In genomic region chr11:79118918-79119377, GRCm38 (mm10) we compare ENCODE assay signal across 14 mouse cellular contexts. TPM values are rescaled to one million over a fixed set of nuclear protein-coding genes. Genes with fewer than 3 reads are reported as not detected.
DNase-seq lines count a peak whose midpoint lies in the region; ATAC-seq and TF ChIP-seq lines count a peak whose summit lies in the region.
"Had no signal": no experiment of that assay in that cellular context is flagged by ENCODE, and none has a peak within 500 bp of the region (broad histone marks: within the 10 kb centered on the region; RNA-seq: fewer than 3 reads in every experiment).

No protein-coding gene starts in this region.

- no peak for TF ChIP-seq POLR2A in MEL (IDR thresholded peaks at IDR 0.05; ENCODE audit: control insufficient read depth in 1 of 2, insufficient read depth in 1 of 2, low read depth in 1 of 2, low read length in 2 of 2, poor library complexity in 1 of 2)

- 44% methylated on average over 5 of the region's 5 CpGs for WGBS in liver, postnatal 0 days (ENCODE audit: insufficient replicate concordance)

- peak; percentile 66 for ATAC-seq in liver, postnatal 0 days
- ATAC-seq: midbrain, embryonic 15.5 days had no signal

- no peak for TF ChIP-seq EP300 in MEL (IDR thresholded peaks at IDR 0.05; ENCODE audit: low read depth in 1 of 2, low read length in 2 of 2)
- no peak for TF ChIP-seq EP300 in liver, postnatal 0 days (IDR thresholded peaks at IDR 0.05; ENCODE audit: low read depth)

- TF ChIP-seq CTCF in layer of hippocampus, adult 2 months (conservative IDR thresholded peaks at IDR 0.05), result no peak
- no peak for TF ChIP-seq CTCF in MEL (IDR thresholded peaks at IDR 0.05 in 2 of 3, conservative IDR thresholded peaks at IDR 0.05 in 1 of 3; ENCODE audit: control insufficient read depth in 1 of 3, insufficient read depth in 1 of 3, low read depth in 2 of 3, low read length in 3 of 3, poor library complexity in 1 of 3, severe bottlenecking in 1 of 3)
- TF ChIP-seq CTCF in liver, postnatal 0 days (IDR thresholded peaks at IDR 0.05; ENCODE audit: low read depth), result no peak

- no peaks in the 10 kb centered on the region for H3K9me3 ChIP-seq in MEL (replicated peaks; ENCODE audit: insufficient read depth, low read length)
- no peaks in the 10 kb centered on the region for H3K9me3 ChIP-seq in liver, postnatal 0 days (ENCODE audit: low read length)
- H3K9me3 ChIP-seq: lung, embryonic 15.5 days; midbrain, embryonic 15.5 days; neural tube, embryonic 13.5 days had no signal

- DNase-seq in layer of hippocampus, adult 2 months (ENCODE audit: low spot score in 2 of 2), result no peak
- DNase-seq in layer of hippocampus, adult 11-12 months (ENCODE audit: low spot score), result no peak
- peak; percentile 39 for DNase-seq in 3T3-L1 (ENCODE audit: low read depth, low spot score)
- peak; percentile 59 for DNase-seq in MEL (ENCODE audit: low read depth, low spot score)
- peak; percentile 46 for DNase-seq in liver, postnatal 0 days
- DNase-seq in yolk sac, embryonic 10.5 days (ENCODE audit: low spot score), result no peak
- DNase-seq in embryo, embryonic 9.5 days (ENCODE audit: extremely low spot score), result no peak
- DNase-seq in kidney, adult 11 months, result no peak
- DNase-seq: adrenal gland, postnatal 25 days; heart, postnatal 4 days; kidney, adult 2 months had no signal

- H3K27ac ChIP-seq in layer of hippocampus, adult 2 months, result peak overlapping the region; percentile 67
- H3K27ac ChIP-seq in MEL (ENCODE audit: control insufficient read depth, low read depth, low read length), result peak overlapping the region; percentile 21; the same call in 1 of the 2 replicates
- peak overlapping the region; percentile 70 for H3K27ac ChIP-seq in liver, postnatal 0 days (ENCODE audit: low read depth)
- H3K27ac ChIP-seq: lung, embryonic 15.5 days; midbrain, embryonic 15.5 days; neural tube, embryonic 13.5 days had no signal

- peak overlapping the region; percentile 26; the same call in 1 of the 2 replicates for H3K4me2 ChIP-seq in liver, postnatal 0 days (ENCODE audit: low read depth, low read length)
- H3K4me2 ChIP-seq: lung, embryonic 15.5 days; midbrain, embryonic 15.5 days; neural tube, embryonic 13.5 days had no signal

- no peaks in the 10 kb centered on the region for H3K27me3 ChIP-seq in MEL (ENCODE audit: control insufficient read depth in 1 of 2, insufficient read depth in 2 of 2, low read length in 2 of 2)
- H3K27me3 ChIP-seq in liver, postnatal 0 days (ENCODE audit: insufficient read depth, low read length), result no peaks in the 10 kb centered on the region
- H3K27me3 ChIP-seq: lung, embryonic 15.5 days; midbrain, embryonic 15.5 days; neural tube, embryonic 13.5 days had no signal

- TF ChIP-seq RAD21 in MEL (IDR thresholded peaks at IDR 0.05; ENCODE audit: low read depth, low read length), result no peak

- no peak overlapping the region for H3K4me3 ChIP-seq in layer of hippocampus, adult 2 months
- H3K4me3 ChIP-seq in MEL (ENCODE audit: control insufficient read depth in 1 of 2, insufficient read depth in 1 of 2, low read depth in 2 of 2, low read length in 2 of 2), result no peak overlapping the region
- H3K4me3 ChIP-seq in liver, postnatal 0 days (ENCODE audit: low read depth, low read length), result no peak overlapping the region
- H3K4me3 ChIP-seq: lung, embryonic 15.5 days; midbrain, embryonic 15.5 days; neural tube, embryonic 13.5 days had no signal

- H3K36me3 ChIP-seq in MEL (ENCODE audit: control insufficient read depth in 1 of 2, insufficient read depth in 2 of 2, low read length in 2 of 2), result no peaks in the 10 kb centered on the region; a peak in 1 of 4 replicates
- H3K36me3 ChIP-seq in liver, postnatal 0 days (replicated peaks; ENCODE audit: insufficient read depth, low read length), result no peaks in the 10 kb centered on the region
- H3K36me3 ChIP-seq: lung, embryonic 15.5 days; midbrain, embryonic 15.5 days; neural tube, embryonic 13.5 days had no signal

- H3K4me1 ChIP-seq in MEL (ENCODE audit: control insufficient read depth in 1 of 2, insufficient read depth in 2 of 2, low read length in 2 of 2), result peaks cover 0 to 8% of the 10 kb centered on the region in 2 experiments; a peak in 2 of 4 replicates
- H3K4me1 ChIP-seq in liver, postnatal 0 days (ENCODE audit: insufficient read depth), result peaks cover 25% of the 10 kb centered on the region

- no peaks in the 10 kb centered on the region for H3K79me2 ChIP-seq in MEL (ENCODE audit: control insufficient read depth, insufficient read depth, low read length, poor library complexity)

- H3K9ac ChIP-seq in MEL (ENCODE audit: control insufficient read depth, low read depth, low read length, poor library complexity, severe bottlenecking), result no peak overlapping the region
- no peak overlapping the region for H3K9ac ChIP-seq in liver, postnatal 0 days (replicated peaks)
- H3K9ac ChIP-seq: lung, embryonic 15.5 days; midbrain, embryonic 15.5 days; neural tube, embryonic 13.5 days had no signal

TF ChIP-seq in MEL, 35 proteins besides CTCF, POLR2A, EP300 and RAD21:
- TF ChIP-seq MAZ (IDR thresholded peaks at IDR 0.05; ENCODE audit: low read depth, low read length) (no peak), JUND (IDR thresholded peaks at IDR 0.05; ENCODE audit: low read depth, low read length) (no peak), E2F4 (IDR thresholded peaks at IDR 0.05; ENCODE audit: borderline replicate concordance, low read depth, low read length) (no peak), BHLHE40 (IDR thresholded peaks at IDR 0.05; ENCODE audit: borderline replicate concordance, low read depth, low read length) (no peak), NELFE (IDR thresholded peaks at IDR 0.05; ENCODE audit: low read depth, low read length) (no peak), NRF1 (IDR thresholded peaks at IDR 0.05; ENCODE audit: insufficient read depth, low read depth, low read length, poor library complexity, severe bottlenecking) (no peak), SIN3A (IDR thresholded peaks at IDR 0.05; ENCODE audit: low read length) (no peak), TCF12 (IDR thresholded peaks at IDR 0.05; ENCODE audit: low read depth, low read length) (no peak), MYC (IDR thresholded peaks at IDR 0.05; ENCODE audit: low read depth, low read length) (no peak), ZNF384 (IDR thresholded peaks at IDR 0.05; ENCODE audit: low read depth, low read length) (no peak), HCFC1 (IDR thresholded peaks at IDR 0.05; ENCODE audit: low read depth, low read length) (no peak), POLR2AphosphoS2 (IDR thresholded peaks at IDR 0.05; ENCODE audit: low read length) (no peak), CHD2 (IDR thresholded peaks at IDR 0.05; ENCODE audit: low read length) (no peak)

RNA-seq across cellular contexts. Expression of gene Ksr1, which starts 27.3 kb away (rescaled TPM):
- 100 to 1,000 TPM; 230 to 231 TPM for total RNA-seq in layer of hippocampus, adult 2 months (2021)
- total RNA-seq in MEL (2012; rRNA removed), result 9.7 and 10.5 TPM in 2 replicates
- 10 to 100 TPM in 1 of 2 experiments, not detected in 1; 18.4 TPM for polyA plus RNA-seq in MEL (2012; ENCODE audit: insufficient read depth in 1 of 2, insufficient read length in 2 of 2, low read depth in 1 of 2, low replicate concordance in 2 of 2, missing spikeins in 1 of 2)
- 0.81 and 1.0 TPM in 2 replicates for polyA plus RNA-seq in liver, postnatal 0 days (2015; fragmentation: Nextera tagmentation; extraction: Ambion mirVana)

Comparison
In these comparisons a context has a peak if more than half of its experiments do, and no peak if none do; other contexts are left out.
1. DNase-seq: peak in 3T3-L1 (single experiment), MEL (single experiment) and liver, postnatal 0 days (single experiment); none in layer of hippocampus, adult 2 months (0 of 2), layer of hippocampus, adult 11-12 months (single experiment), yolk sac, embryonic 10.5 days (single experiment), embryo, embryonic 9.5 days (single experiment) and kidney, adult 11 months (single experiment).
2. RNA of gene Ksr1, which starts 27.3 kb away (total RNA-seq): 230 to 231 TPM in layer of hippocampus, adult 2 months; 9.7 to 10.5 TPM in MEL; every median in the first group is over 10 times any median in the second.
3. Peak in every context shown above with its lines, with median percentiles within 50 percentile points of each other: H3K27ac ChIP-seq.